Mouse (Mus musculus) T-helper 17 cell (primary cell): Measurements from ENCODE around the gene Pltp.

Source experiments
- in situ Hi-C, 2 experiments: fragments of 300-600 bp; cut with MboI, MseI; formaldehyde crosslinking; loops; 1 replicate in 1 of 2; 2 replicates in 1 of 2; pipeline ENCODE4 v1.15.1; 2025; ENCODE audit warnings: high pct_unique_total_duplicates in 2 of 2

Gene Pltp

DNA sequence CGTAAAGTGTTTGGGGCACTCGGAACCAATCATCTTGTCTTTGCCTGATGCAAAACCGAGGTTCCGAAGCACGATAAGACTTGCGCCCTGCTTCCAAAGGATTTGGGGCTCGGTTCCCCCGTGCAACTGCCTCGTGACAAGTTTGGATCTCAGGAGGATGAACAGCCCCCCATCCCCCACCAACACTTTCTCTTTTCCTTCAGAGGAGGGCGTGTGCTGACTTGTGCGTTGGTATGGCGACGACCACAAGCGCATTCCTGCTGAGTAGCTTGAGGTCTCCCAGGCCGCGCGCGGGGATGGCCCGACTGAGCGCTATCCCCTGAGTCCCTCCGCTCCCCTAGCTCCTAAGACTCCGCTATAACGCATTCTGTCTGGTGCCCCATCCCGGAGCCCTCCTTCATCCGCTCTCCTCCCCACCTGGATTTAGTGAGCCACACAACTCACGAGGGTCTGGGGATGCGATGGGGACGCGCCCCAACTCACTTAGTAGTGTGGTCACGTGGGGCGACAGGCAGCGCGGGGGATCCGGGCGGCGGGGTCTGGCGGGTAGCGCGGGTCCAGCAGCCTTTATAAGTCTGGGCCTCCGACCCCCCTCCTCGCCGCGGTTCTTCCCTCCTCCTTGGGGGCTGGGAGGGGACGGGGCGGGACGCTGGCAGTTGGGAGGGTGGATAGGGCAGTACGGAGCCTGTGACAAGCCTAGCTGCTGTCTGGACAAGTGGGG is at the start of gene Pltp:
Pltp (minus strand) TSS at position 611 of the 721 bp plus-strand sequence.
- in situ Hi-C loops: no loop called here

DNA sequence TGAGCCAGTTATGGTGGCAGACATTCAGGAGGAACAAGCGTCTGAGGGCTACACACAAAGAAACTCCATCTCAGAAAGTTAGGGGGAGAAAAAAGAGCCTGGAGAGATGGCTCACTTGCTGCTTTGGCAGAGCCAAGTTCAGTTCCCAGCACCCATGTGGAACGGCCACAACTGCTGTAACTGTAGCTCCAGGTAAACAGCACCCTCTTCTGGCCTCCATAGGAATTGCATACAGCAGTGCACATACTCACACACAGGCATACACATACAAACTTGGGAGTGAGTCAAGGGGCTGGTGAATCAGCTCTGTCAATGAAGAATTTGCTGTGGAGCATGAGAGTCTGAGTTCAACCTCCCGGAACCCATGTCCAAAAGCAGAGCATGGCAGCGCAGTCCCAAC is 48.6 kb upstream of the Pltp start:
- in situ Hi-C loops: no loop called here

DNA sequence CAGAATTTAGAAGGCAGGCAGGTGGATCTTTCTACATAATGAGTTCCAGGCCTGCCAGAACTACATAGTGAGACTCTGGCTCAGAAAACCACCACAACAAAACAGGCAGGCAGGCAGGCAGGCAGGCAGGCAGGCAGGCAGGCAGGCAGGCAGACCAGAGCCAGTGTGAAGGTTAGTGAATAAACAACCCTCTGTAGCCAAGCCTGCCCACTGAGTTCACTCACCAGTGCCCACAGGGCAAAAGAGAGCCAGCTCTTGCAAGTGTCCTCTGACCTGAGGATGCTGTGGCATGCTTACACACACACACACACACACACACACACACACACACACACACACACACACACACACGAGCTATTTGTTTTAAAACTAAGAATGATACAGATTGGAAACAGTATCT is 46.0 kb upstream of the Pltp start:
- in situ Hi-C loops: no loop called here

DNA sequence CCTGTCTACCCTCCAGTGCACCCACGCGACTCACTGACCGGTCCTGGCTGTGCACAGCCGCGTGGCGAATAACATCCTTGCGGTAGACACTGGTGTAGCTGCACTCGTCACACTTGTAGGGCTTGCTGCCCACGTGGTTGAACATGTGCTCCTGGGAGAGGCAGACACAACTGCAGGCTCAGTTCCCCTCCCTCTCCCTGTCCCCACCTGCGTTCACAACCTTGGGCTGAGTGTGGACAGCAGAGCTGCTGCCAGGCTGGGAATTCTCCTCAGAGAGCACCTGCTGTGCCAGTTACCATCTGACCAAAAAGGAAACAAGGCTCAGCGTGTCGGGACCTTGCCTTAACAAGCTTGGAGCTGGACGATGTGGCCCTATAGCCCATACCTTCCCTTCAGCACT is 43.9 kb upstream of the Pltp start:
- in situ Hi-C loops: no loop called here

DNA sequence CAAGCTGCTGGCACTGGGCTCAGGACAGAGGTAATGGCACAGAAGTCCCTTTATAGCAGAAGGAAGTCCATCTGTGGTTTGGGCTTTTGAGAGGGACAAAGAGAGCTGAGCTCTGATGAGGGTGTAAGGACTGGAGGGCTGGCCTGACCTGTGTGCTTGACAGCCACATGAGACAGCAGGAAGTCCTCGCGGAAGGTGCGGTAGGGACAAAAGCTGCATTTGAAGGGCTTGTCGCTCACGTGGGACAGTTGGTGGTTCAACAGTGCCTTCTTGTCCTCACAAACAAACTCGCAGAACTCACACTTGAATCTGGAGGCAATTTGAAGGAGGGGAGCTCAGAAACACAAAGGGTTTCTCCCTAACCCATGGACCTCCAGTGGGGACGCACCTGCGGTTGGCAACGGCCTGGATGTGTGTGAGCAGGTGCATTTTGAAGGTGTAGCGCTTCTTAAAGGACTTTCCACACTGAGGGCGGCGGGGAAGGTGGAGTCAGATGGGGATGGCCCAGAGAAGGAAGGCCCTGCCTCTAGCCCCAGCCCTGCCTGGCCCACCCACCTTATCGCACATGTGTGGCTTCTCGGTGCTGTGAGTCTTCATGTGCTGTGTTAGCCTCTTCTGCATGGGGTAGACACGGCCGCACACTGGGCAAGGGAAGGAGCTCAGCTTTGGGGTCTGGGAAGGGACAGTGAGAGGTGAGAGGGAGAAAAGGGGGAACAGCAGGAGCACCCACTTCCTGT is 42.4 kb upstream of the Pltp start:
- in situ Hi-C loops: no loop called here

DNA sequence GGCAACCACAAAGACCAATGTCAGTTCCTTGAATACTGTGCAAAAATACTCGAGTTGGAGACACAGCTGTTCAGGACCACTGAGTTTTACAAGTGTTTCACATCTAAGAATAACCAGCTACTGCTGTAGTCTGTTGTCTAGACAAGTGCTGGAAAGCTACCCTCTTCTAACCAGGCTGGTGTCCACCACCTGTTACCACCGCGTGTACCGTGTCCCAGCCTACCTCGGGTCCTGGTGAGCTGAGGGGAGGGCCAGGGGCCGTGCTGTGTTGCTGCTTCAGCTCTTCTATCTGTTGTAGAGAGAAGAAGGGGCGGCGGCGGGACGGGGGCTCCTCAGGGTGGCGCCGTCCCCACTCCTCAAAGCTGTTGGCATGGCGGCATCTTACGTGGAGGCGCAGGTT is 41.5 kb upstream of the Pltp start:
- in situ Hi-C loops: no loop called here

DNA sequence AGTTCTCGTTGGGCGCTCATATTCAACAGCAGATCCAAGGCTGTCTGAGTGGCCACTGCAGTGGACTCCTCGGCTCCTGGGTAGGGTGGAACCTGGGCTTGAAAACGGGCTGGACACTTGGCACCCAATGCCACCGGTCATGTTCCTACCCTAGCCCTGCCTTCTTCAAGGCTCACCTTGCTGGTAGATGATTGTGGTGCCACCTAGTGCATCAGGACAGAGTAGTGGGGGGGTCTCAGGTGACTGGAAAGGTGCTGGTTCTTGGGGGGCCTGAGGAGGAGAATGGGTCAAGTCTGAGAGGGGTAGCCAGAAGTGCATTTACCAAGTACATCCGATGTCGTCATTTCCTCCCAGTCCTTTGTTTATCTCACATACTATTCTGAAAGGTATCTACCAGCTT is 40.5 kb upstream of the Pltp start:
- in situ Hi-C loops: no loop called here

DNA sequence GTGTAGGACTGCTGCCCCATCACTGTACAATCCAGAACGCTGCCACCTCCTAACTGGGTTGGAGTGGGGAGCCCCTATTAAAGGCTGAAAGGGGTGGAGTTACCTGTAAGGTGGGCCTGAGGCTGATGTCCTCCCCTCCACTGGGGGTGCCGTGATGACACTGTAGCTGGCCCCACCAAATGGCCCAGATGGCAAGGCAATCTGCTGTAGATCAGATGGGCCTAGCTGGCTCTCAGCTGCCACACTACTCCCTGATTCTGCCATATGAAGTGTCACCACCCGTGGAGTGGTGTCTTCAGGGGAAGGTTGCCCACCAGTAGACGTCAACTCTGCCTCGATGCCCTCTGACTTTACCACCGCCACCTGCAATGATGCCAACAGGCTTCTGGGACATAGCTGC is 38.4 kb upstream of the Pltp start:
- in situ Hi-C loops: no loop called here

DNA sequence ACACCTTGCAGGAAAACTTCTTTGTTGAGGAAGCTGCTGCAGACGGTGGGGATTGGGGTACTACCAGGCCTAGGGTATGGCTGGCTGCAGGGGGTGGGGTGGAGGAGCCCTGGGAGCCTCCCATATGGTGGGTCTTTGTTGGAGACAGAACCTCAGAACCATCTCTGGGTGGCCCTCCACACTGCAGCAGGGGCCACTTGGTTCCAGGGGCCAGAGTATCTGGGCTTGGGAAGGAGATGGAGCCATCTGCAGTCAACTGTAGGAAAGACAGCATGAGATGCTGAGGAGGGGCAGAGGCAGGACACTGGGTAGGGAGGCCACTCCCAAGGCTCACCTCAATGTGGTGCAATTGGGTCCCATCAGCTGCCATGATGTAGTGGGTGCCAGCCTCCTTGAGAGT is 37.1 kb upstream of the Pltp start:
- in situ Hi-C loops: no loop called here

DNA sequence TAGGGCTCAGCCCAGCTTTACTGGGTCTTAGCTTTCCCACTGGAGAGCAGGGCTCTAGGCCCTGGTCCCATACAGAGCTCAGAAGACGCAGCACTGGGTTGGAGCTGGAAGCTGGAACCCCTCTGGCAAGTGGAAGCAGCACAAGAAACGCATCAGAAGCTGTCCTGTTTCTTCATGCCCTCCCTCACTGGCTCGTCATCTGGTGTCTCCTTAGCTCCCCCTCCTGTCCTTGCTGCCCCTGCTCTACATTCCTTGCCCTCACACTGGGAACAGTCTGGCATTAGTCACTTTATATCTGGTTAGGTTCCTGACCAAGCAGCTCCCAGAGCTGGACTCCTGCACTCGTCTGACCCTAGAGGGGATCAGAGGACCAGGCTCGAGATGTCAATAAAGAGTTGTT is 36.5 kb upstream of the Pltp start:
- in situ Hi-C loops: no loop called here

DNA sequence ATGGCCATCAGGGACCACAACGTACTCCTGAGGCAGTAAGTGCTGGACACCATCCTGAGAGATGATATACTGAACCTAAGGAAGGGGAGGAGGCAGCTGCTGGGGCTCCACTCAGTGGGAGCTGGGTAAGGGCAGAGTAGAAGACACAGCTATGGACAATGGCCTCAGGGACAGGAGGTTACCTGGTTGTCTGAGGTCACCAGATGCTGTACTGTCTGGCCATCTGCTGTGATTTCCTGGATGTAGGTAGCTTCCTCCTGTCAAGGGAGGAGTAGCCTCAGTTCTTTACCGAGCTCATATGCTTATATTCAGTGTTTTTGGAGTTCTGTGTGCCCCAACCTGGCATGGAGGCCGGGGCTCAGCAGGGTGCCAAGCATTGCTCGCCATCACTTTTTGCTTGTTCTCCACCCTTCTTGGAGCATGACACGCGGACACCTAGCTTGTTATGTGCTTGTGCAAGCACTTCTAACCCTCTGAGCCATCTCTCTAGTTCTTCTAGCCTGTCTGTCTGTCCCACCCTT is 35.2 kb upstream of the Pltp start:
- in situ Hi-C loops: no loop called here

DNA sequence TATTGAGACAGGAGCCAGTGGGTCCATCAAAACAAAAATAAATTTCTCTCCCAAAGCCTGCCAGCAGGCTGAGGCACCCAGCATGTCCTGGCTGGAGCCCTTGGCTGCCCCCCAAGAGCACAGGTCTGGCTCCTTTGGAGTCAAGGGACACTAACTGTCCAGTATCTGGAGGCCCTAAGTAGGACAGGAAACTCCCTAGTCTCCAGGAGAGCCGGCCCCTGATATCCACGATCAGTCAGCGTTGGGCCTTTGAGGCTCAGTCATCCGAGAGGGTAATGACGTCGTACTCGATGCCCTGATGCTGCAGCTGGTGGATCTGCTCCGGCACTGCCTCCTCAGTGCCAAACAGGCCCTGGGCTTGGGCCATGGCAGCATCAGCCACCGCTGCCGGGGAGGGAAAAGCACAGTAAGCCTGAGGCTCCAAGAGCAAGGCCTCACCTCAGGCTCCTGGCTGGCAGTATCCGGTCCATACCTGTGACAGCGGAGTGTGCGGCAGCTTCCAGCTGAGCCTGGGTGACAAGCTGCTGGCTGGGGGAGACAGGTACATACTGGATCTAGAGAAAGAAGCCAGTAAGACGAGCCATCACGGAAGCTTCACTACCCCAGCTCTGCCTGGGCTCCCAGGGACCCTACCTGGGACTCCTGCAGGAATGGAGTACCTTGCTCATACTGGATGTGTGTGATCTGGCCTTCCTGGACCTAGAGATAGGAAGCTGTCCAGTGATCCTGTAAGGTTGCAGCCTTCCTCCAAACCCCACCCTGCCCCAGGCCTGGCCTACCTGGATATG is 34.6 kb upstream of the Pltp start:
- in situ Hi-C loops: no loop called here

DNA sequence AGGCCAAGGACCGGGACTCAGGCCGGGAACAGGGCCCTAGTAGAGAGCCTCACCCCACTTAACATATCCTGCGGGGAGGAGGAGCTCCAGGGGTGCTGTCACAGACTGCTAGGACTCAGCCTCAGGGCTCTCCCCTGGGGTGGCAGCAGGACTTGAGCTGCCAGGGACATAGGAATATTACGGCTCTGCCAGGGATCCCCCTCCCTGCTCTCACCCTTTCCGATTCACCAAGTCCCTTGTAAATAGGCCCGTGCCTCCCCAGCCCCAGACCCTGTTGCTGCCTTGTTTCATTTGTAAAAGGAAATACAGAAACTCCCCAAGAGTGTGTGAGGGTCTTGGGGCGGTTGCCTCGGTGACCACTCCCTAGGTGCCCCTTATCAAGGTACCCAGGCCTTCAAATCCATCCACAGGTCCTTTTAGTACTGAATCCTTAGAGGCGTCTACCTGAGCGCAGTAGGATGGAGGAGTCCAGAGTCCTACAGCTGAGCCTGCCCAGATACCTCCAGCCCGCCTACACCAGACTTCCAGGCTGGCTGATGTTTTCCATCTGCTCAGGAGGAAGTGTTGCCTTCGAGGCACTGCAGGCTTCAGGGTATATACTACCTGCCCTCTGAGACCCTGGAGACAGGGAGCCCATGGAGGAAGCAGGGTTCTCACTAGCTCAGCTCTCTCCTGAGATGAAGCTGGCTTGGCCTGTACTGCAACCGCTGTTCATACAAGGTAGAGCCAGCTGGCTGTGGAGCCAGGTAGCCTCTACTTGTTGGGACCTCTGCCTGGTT is 33.7 kb upstream of the Pltp start:
- in situ Hi-C loops: no loop called here

DNA sequence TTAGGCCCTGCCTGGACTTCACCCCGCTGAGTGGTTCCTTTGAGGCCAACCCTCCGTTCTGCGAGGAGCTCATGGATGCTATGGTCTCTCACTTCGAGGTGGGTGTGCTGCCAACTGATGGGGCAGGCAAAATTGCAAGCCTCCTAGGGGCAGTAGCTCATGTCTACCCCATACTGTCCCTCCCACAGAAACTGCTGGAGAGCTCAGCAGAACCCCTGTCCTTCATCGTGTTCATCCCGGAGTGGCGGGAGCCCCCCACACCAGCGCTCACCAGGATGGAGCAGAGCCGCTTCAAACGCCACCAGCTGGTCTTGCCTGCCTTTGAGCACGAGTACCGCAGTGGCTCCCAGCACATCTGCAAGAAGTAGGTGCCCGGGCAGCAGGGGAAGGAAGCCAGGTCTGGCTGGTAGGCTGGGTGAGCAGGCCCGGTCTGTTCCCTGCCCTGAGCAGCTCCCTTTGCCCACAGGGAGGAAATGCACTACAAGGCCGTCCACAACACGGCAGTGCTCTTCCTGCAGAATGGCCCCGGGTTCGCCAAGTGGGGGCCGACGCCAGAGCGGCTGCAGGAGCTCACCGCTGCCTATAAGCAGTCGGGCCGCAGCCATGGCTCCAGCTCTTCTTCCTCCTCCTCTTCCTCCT is 33.0 kb upstream of the Pltp start:
- in situ Hi-C loops: no loop called here

DNA sequence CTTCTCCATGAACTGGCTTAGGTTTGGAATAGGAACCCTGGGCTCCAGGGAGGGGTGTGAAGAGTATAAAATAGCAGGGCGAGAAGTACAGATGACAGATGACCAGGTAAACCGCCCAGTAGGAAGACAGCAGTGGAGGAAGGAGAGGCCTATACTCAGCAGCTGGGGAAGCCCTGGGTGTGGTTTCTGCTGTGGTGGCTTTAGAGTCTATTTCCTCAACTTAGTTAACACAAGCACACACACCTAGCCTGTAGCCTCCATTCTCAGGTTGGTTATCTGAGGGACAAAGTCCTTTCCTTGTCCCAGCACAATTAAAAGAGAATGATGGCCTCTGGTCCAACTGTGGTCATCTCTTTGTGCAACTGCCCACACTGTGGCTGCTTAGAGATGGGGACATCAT is 32.4 kb upstream of the Pltp start:
- in situ Hi-C loops: no loop called here

DNA sequence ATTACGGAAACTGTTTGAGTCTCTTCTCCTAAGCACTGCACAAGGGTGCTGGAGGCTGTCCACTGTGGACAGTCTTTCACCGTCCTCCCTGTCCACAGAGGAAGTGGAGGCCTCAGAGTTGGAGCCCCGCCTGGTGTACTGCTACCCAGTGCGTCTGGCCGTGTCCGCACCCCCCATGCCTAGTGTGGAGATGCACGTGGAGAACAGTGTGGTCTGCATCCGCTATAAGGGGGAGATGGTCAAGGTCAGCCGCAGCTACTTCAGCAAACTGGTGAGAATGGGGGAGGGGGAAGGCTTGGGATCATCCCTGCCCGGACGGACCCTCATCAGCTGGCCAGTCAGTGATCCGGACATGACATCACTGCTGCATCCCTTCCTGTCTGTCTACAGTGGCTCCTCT is 31.5 kb upstream of the Pltp start:
- in situ Hi-C loops: no loop called here

DNA sequence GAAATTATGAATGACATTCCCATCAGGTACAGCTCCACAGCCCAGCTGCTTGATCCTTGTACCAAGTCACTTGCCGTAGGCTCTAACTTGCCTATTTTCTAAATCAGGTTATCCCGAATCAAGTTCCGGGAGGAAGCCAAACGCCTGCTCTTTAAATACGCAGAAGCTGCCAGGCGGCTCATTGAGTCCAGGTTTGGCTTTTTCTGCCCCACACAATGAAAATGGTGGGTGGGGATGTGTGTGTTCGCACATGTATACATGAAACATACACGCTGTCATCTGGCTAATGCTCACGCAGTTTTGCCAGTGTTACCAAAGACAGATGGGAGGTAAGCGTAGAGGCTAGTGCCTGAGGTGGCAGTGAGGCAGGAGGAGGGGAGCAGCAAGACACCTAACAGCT is 29.1 kb upstream of the Pltp start:
- in situ Hi-C loops: no loop called here

DNA sequence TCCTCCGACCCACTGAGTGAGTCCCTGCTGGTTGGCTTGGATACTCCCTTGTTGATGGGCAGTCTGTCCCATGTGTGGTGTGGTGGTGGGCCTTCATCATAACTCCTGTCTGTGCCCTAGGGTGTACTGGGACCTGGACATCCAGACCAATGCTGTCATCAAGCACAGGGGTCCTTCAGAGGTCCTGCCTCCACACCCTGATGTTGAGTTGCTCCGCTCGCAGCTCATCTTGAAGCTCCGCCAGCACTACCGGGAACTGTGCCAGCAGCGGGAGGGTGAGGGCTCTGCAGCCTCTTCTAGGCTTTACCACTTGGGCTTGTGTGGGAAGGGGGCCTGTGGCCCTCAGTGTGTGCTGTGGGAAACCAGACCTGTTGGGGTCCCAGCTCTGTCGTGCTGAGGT is 28.3 kb upstream of the Pltp start:
- in situ Hi-C loops: no loop called here

DNA sequence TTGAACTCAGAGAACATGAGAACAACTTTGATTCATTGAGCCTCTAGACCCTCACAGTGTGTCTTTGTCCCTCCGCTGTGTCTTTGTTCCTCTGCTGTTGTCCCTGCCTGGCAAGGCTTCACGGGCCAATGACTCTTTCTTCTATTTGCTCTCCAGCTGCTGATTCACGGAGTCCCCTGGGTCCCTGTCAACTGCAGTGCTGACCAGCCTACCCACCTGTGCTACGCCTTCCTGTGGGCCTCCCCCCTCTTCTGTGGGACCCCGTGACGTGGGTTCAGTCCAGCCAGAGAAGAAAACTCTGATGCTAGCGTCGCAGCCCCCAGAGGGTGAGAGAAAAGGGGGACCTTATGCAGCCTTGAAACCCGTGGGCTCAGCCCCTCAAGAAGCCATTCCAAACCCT is 25.1 kb upstream of the Pltp start:
- in situ Hi-C loops: no loop called here

DNA sequence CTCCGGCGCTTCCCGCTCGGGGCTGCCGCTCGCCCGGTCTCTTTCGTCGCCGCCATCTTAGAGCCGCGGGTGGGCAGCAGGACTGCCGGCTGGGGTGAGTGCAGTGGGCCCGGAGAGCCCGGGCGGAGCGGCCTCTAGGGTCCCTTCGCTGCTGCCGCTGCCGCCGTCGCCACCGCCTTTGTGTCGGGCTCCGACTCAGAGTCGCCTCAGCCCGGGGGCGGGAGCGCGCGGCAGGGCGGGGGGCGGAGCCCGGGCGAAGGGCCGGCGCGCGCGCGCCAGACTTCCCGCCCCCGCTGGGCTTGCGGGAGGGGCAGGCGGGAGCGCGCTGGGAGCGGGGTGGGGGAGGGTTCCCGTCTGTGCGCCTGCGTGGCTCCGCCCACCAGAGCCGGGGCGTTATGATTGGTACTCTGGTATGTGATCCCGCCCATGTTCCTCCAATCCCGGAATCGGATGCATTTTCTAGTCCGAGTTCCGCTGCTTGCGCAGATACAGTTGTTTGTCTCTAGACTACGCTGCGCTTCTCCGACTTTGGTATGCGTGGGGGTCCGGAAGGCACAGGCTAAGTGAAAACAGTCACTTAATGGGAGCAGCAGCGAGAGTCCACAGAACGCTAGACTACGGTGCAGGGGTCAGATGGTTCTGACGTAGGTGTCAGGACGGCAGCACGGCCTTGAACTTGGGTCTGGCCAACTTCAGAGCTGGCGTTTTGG is 22.2 kb upstream of the Pltp start:
- in situ Hi-C loops: no loop called here

DNA sequence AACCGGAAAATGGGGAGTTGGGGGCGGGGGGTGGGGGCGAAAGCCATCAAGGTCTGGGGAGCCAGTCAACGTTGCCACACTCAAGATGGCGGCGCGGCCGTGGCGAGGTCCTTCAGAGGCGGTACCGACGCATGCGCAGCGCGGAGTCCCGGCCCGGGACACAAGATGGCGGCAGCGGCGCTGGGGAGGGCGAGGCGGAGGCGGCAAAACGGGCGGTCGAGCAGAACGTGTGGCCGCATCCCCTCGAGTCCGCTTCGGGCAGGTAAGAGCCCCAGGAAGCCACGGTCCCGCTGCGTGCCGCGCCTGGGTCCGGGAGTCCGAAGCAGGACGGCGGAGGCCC is 21.7 kb upstream of the Pltp start, which contains the start of gene Pcif1:
Pcif1 (plus strand) TSS at position 77 of the 340 bp plus-strand sequence.
- in situ Hi-C loops: no loop called here
